Mouse (Mus musculus) lung, postnatal 0 days (tissue): ENCODE data around the gene Lrmda.

Experiments
- CTCF ChIP-seq: IDR thresholded peaks from 2 replicates; pipeline ENCODE4 v1.5.1; 2016; ENCODE audit warnings: antibody characterized with exemption, mild to moderate bottlenecking
- EP300 ChIP-seq: IDR thresholded peaks from 2 replicates; pipeline ENCODE4 v1.6.1; 2016; ENCODE audit warnings: antibody characterized with exemption, mild to moderate bottlenecking, control low read depth

DNA sequence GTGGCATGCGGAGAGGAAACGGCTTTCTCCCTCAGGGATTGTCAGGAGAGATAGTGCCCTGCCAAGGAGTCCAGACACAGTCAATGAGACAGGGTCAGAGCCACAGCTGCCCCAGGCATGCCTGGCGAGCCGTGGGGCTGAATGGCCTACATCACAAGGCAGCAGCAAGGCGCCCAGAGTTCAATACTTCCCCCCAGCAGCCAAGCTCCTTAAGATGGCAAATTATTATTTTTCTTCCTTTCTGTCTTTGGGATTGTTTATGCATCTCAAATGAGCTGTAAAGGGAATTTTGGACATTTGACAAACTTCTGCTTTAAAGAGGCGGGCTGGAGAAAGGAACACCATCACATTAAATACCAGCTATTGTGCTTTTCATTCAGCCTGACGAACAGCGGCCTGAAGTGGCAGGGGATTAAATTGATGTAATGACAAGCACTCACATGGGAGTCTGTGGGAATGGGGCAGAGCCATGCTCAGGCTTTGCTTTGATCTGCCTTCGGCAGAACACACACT is 338.5 kb downstream of the Lrmda start:
- no peak for TF ChIP-seq CTCF
- TF ChIP-seq EP300 = no peak
